Mouse (Mus musculus): Measurements from ENCODE around the gene Map3k13. TPM values are rescaled to one million over a fixed set of nuclear protein-coding genes. Genes with fewer than 3 reads are reported as not detected.
A peak's percentile ranks its signal among the peaks of the same experiment; 100 is the strongest.
"Not testable (repeated sequence)": the region's sequence is repeated elsewhere in the genome, so short reads cannot be mapped to it uniquely, and the experiment has no call there.

Gene Map3k13
- polyA plus RNA-seq, 1 experiment from 2014 or later, result 0.50 TPM

- no peaks in the 10 kb centered on the region for H3K27me3 ChIP-seq (ENCODE audit: control insufficient read depth, insufficient read depth, low read length)
- peak overlapping the region; percentile 65 for H3K4me3 ChIP-seq (ENCODE audit: low read depth, low read length)
- H3K27ac ChIP-seq (replicated peaks), result peak overlapping the region; percentile 69
- H3K4me1 ChIP-seq (replicated peaks; ENCODE audit: control insufficient read depth, insufficient read depth), result no peaks in the 10 kb centered on the region
- TF ChIP-seq CTCF (IDR thresholded peaks at IDR 0.05; ENCODE audit: low read depth) (no peak), EP300 (optimal IDR thresholded peaks at IDR 0.05) (no peak)
- ATAC-seq (ENCODE audit: low FRiP score, low TSS enrichment) (no peak), DNase-seq (ENCODE audit: low spot score) (no peak)
- no peaks in the 10 kb centered on the region for H3K9me3 ChIP-seq (ENCODE audit: control insufficient read depth, low read length)
- peak overlapping the region; percentile 80 for H3K4me2 ChIP-seq (replicated peaks; ENCODE audit: low read depth)
- under 1% methylated on average over 14 of the region's 14 CpGs for WGBS
- H3K36me3 ChIP-seq (ENCODE audit: control insufficient read depth, insufficient read depth, low read length), result no peaks in the 10 kb centered on the region; the same call in 1 of the 2 replicates
- H3K9ac ChIP-seq (ENCODE audit: low read length), result peak overlapping the region; percentile 59
These were observed 525 bp downstream of the Map3k13 start for GRCm38 (mm10) chr16:21794697-21795045.

GRCm38 (mm10) chr16:21795071-21795470 lies 925 bp downstream of the Map3k13 start:
- H3K36me3 ChIP-seq (ENCODE audit: control insufficient read depth, insufficient read depth, low read length), result no peaks in the 10 kb centered on the region; the same call in 1 of the 2 replicates
- no peaks in the 10 kb centered on the region for H3K4me1 ChIP-seq (replicated peaks; ENCODE audit: control insufficient read depth, insufficient read depth)
- H3K9ac ChIP-seq (ENCODE audit: low read length), result no peak overlapping the region
- peak overlapping the region; percentile 80 for H3K4me2 ChIP-seq (replicated peaks; ENCODE audit: low read depth)
- no peaks in the 10 kb centered on the region for H3K27me3 ChIP-seq (ENCODE audit: control insufficient read depth, insufficient read depth, low read length)
- peak overlapping the region; percentile 65 for H3K4me3 ChIP-seq (ENCODE audit: low read depth, low read length)
- no peaks in the 10 kb centered on the region for H3K9me3 ChIP-seq (ENCODE audit: control insufficient read depth, low read length)
- TF ChIP-seq EP300 (optimal IDR thresholded peaks at IDR 0.05), result no peak
- TF ChIP-seq CTCF (IDR thresholded peaks at IDR 0.05; ENCODE audit: low read depth), result no peak
- 18% methylated on average over 5 of the region's 5 CpGs for WGBS
- DNase-seq (ENCODE audit: low spot score), result no peak
- ATAC-seq (ENCODE audit: low FRiP score, low TSS enrichment), result no peak
- H3K27ac ChIP-seq (replicated peaks), result no peak overlapping the region

- 76% methylated on average over 1 of the region's 1 CpGs for WGBS
- ATAC-seq (ENCODE audit: low FRiP score, low TSS enrichment), result no peak
These were observed 10.1 kb downstream of the Map3k13 start for GRCm38 (mm10) chr16:21804258-21804657.

GRCm38 (mm10) chr16:21806892-21807291 lies 12.7 kb downstream of the Map3k13 start:
- no peaks in the 10 kb centered on the region for H3K36me3 ChIP-seq (ENCODE audit: control insufficient read depth, insufficient read depth, low read length)
- DNase-seq (ENCODE audit: low spot score) (no peak), ATAC-seq (ENCODE audit: low FRiP score, low TSS enrichment) (no peak)
- H3K4me3 ChIP-seq (ENCODE audit: low read depth, low read length), result no peak overlapping the region
- WGBS, result 66% methylated on average over 1 of the region's 1 CpGs
- no peaks in the 10 kb centered on the region for H3K9me3 ChIP-seq (ENCODE audit: control insufficient read depth, low read length)
- H3K4me2 ChIP-seq (replicated peaks; ENCODE audit: low read depth), result no peak overlapping the region
- no peaks in the 10 kb centered on the region for H3K4me1 ChIP-seq (replicated peaks; ENCODE audit: control insufficient read depth, insufficient read depth)
- no peaks in the 10 kb centered on the region for H3K27me3 ChIP-seq (ENCODE audit: control insufficient read depth, insufficient read depth, low read length)
- H3K9ac ChIP-seq (ENCODE audit: low read length), result no peak overlapping the region
- TF ChIP-seq EP300 (optimal IDR thresholded peaks at IDR 0.05), result no peak
- no peak for TF ChIP-seq CTCF (IDR thresholded peaks at IDR 0.05; ENCODE audit: low read depth)
- no peak overlapping the region for H3K27ac ChIP-seq (replicated peaks)

More at GRCm38 (mm10) chr16:21804258-21804657, 10.1 kb downstream of the Map3k13 start:
- Histone ChIP-seq H3K4me2 (replicated peaks; ENCODE audit: low read depth) (no peak overlapping the region), H3K9me3 (ENCODE audit: control insufficient read depth, low read length) (no peaks in the 10 kb centered on the region), H3K4me3 (ENCODE audit: low read depth, low read length) (no peak overlapping the region), H3K36me3 (ENCODE audit: control insufficient read depth, insufficient read depth, low read length) (no peaks in the 10 kb centered on the region; the same call in 1 of the 2 replicates), H3K27me3 (ENCODE audit: control insufficient read depth, insufficient read depth, low read length) (no peaks in the 10 kb centered on the region), H3K9ac (ENCODE audit: low read length) (no peak overlapping the region), H3K4me1 (replicated peaks; ENCODE audit: control insufficient read depth, insufficient read depth) (no peaks in the 10 kb centered on the region), H3K27ac (replicated peaks) (no peak overlapping the region)
- no peak for DNase-seq (ENCODE audit: low spot score)
- TF ChIP-seq EP300 (optimal IDR thresholded peaks at IDR 0.05) (no peak), CTCF (IDR thresholded peaks at IDR 0.05; ENCODE audit: low read depth) (no peak)

- H3K36me3 ChIP-seq (ENCODE audit: control insufficient read depth, insufficient read depth, low read length); H3K27me3 ChIP-seq (ENCODE audit: control insufficient read depth, insufficient read depth, low read length); H3K4me1 ChIP-seq (replicated peaks; ENCODE audit: control insufficient read depth, insufficient read depth); H3K27ac ChIP-seq (replicated peaks); H3K9ac ChIP-seq (ENCODE audit: low read length); ATAC-seq (ENCODE audit: low FRiP score, low TSS enrichment); H3K4me3 ChIP-seq (ENCODE audit: low read depth, low read length); DNase-seq (ENCODE audit: low spot score); H3K4me2 ChIP-seq (replicated peaks; ENCODE audit: low read depth); H3K9me3 ChIP-seq (ENCODE audit: control insufficient read depth, low read length): not testable (repeated sequence)
- WGBS, result 68% methylated on average over 7 of the region's 7 CpGs
These were observed 13.6 kb downstream of the Map3k13 start for GRCm38 (mm10) chr16:21807786-21808185.

GRCm38 (mm10) chr16:21813164-21813834 lies 19.2 kb downstream of the Map3k13 start:
- Histone ChIP-seq H3K9ac (ENCODE audit: low read length) (no peak overlapping the region), H3K27ac (replicated peaks) (no peak overlapping the region), H3K27me3 (ENCODE audit: control insufficient read depth, insufficient read depth, low read length) (no peaks in the 10 kb centered on the region), H3K4me3 (ENCODE audit: low read depth, low read length) (no peak overlapping the region), H3K36me3 (ENCODE audit: control insufficient read depth, insufficient read depth, low read length) (no peaks in the 10 kb centered on the region), H3K9me3 (ENCODE audit: control insufficient read depth, low read length) (no peaks in the 10 kb centered on the region), H3K4me2 (replicated peaks; ENCODE audit: low read depth) (no peak overlapping the region), H3K4me1 (replicated peaks; ENCODE audit: control insufficient read depth, insufficient read depth) (no peaks in the 10 kb centered on the region)
- no peak for DNase-seq (ENCODE audit: low spot score)
- WGBS, result 63% methylated on average over 6 of the region's 6 CpGs
- no peak for ATAC-seq (ENCODE audit: low FRiP score, low TSS enrichment)
- no peak for TF ChIP-seq CTCF (IDR thresholded peaks at IDR 0.05; ENCODE audit: low read depth)
- no peak for TF ChIP-seq EP300 (optimal IDR thresholded peaks at IDR 0.05)
